Mouse (Mus musculus) heart, postnatal 10 days (tissue): ENCODE results near the gene Tbx20. TPM values are rescaled to one million over a fixed set of nuclear protein-coding genes. Genes with fewer than 3 reads are reported as not detected.
A peak's percentile ranks its signal among the peaks of the same experiment; 100 is the strongest.

ENCODE experiments used
- DNase-seq, 2 experiments: peaks; one replicate each; pipeline ENCODE4 v3.0.0; 2021
- intact Hi-C: fragments of 180-260 bp; cut with DNase I; formaldehyde crosslinking; loops from one replicate; pipeline ENCODE4 v1.15.1; 2025
- total RNA-seq, 2 experiments: library from RNA; stranded (reverse); gene quantifications; 2 replicates each; pipeline ENCODE4 v1.2.3; 2021

Gene Tbx20
- 100 to 1,000 TPM; 181 to 223 TPM for total RNA-seq

- intact Hi-C loops: loop anchor here (2.0 to 10.0 kb wide), 3 partner anchors 143 to 330 kb away; no protein-coding TSS in a partner anchor
- DNase-seq: peak; percentile 95 to 97
These were observed at the start of gene Tbx20 for GRCm38 (mm10) chr9:24774160-24774969. Tbx20 (minus strand) TSS chr9:24774303.

DNA sequence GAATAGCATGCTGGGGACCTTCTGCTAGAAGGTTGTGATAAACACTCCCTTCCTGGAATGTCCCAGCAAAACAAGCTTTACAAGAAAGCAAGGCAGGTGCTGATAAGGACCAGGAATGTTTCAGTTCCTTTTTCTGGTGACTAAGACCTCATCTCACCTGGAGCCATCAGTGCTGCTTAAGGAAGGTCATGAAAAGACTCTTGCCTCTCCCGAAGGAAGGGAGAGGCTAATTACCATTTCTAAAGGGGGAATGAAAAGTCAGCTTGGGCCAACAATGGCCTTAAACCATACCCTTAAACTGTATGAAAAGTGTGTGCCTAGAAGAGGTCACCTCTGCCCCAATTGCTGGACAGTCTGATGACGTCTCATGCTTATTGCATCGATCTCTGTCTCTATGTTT lies 44.4 kb upstream of the Tbx20 start:
- intact Hi-C loops: no loop called here
- no peak for DNase-seq

DNA sequence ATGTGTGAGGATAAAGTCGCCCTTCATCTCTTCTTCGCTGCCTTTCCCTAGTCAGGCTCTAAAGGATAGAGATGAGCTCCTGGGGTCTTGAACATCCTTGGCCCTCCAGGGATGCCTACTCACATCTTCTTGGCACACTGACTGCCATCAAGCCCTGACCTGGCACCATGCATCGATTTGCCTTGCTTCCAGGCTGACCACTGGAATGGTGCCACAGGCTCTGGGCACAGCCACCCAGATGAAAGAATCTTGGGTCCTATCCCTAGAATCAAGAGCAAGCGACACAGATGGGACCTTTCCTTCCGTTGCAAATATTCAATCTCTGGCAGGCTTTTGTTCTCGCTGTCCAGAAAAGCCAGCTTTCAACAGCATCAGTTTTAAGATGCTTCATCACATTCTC lies 38.4 kb upstream of the Tbx20 start:
- peak; percentile 3 to 7 for DNase-seq
- intact Hi-C loops: no loop called here

DNA sequence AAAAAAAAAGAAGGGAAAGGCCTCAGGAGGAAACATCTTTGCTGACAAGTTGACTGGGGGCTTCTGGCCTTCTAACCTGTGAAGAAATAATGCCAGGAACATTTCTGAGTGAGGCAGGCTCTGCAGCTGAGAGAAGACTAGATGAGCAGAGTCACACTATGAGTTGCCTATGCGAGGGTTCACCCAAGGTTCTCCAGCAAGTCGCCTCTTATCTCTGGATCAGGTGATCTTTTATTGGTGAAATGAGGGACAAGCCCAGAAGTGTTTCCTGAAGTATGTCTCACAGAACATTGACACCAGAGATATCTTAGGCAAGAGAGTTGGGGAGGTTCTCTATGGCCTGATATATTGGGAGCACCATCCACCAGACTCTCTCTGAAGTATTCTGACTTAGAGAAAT lies 18.0 kb upstream of the Tbx20 start:
- intact Hi-C loops: no loop called here
- no peak for DNase-seq

GRCm38 (mm10) chr9:24789396-24789795 lies 15.3 kb upstream of the Tbx20 start:
- no peak for DNase-seq
- intact Hi-C loops: no loop called here

- intact Hi-C loops: no loop called here
- DNase-seq: peak; percentile 50 to 59
These were observed 8.2 kb upstream of the Tbx20 start for GRCm38 (mm10) chr9:24782338-24782737.

GRCm38 (mm10) chr9:24780929-24781441 lies 6.9 kb upstream of the Tbx20 start:
- intact Hi-C loops: loop anchor here (1.0 kb wide), 1 partner anchor 118 kb away; no protein-coding TSS in a partner anchor
- peak; percentile 46 to 57 for DNase-seq

GRCm38 (mm10) chr9:24780391-24780928 lies 6.4 kb upstream of the Tbx20 start:
- intact Hi-C loops: loop anchor here (1.0 kb wide), 1 partner anchor 119 kb away; no protein-coding TSS in a partner anchor
- DNase-seq: peak; percentile 34 to 44

DNA sequence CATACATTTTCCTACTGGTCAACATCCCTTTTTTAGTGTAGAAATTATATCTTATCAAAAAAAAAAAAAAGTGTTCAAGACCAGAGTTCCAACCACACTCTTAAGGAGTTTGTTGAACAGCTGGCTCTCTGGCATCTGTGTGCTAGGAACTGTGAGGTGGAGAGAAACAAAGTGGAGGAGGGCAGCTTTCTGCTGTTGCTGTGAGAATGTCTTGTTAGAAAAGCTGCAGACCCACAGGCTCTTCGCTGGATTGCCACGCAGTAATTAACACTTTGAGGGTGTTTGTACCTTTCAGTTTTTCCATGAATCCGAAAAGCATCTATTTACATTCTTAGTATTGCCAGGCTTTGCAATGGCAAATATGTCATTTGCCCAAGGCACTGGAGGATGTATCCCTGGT lies 5.9 kb upstream of the Tbx20 start:
- intact Hi-C loops: loop anchor here (1.0 to 10.0 kb wide), 4 partner anchors 119 to 325 kb away; no protein-coding TSS in a partner anchor
- DNase-seq: peak in 1 of 2 experiments; percentile 34

DNA sequence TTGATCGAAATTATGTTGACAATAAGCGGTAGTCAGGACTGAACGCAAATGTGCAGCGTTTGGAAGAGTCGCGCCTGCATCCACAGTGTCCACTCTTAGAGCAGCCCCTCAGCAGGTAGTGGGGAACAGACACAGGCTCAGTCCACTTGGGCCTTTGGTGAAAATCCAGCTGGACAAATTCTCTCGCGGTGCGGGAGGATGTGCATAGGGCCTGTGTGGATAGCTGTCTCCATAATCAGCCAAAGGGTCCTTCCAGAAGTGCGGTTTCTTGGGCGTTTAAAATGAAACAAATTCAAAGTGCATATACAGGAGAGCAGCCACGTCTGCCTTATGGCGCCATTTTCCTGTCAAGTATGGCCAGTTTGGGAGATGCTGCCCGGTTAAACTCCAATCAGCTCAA lies 4.5 kb upstream of the Tbx20 start:
- DNase-seq: peak; percentile 19 to 29
- intact Hi-C loops: loop anchor here (5.0 to 10.0 kb wide), 3 partner anchors 159 to 326 kb away; no protein-coding TSS in a partner anchor

GRCm38 (mm10) chr9:24777961-24778360 lies 3.9 kb upstream of the Tbx20 start:
- peak; percentile 78 to 82 for DNase-seq
- intact Hi-C loops: loop anchor here (5.0 to 10.0 kb wide), 3 partner anchors 159 to 327 kb away; no protein-coding TSS in a partner anchor

GRCm38 (mm10) chr9:24777176-24777895 lies 3.2 kb upstream of the Tbx20 start:
- peak; percentile 79 to 86 for DNase-seq
- intact Hi-C loops: loop anchor here (5.0 to 10.0 kb wide), 3 partner anchors 160 to 327 kb away; no protein-coding TSS in a partner anchor

GRCm38 (mm10) chr9:24776487-24776886 lies 2.4 kb upstream of the Tbx20 start:
- intact Hi-C loops: loop anchor here (5.0 to 10.0 kb wide), 3 partner anchors 161 to 328 kb away; no protein-coding TSS in a partner anchor
- peak; percentile 57 to 61 for DNase-seq

DNA sequence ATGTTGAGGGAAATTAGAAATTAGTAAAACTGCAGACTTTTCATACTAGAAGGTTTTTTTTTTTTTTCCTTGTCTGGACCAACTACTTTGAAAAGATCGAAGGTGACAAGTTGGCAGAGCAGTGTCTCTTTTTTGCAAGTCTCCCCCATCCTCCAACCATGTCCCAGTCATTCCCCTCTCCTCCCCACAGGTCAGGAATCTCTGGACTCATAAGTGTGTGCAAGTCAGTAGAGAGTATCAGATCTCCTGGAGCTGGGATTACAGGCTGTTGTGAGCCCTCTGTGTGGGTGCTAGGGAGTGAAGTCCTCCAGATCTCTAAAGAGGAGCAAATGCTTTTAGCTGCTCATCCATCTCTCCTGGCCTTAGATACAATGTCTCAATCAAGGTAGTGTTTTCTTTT lies 1.5 kb upstream of the Tbx20 start:
- no peak for DNase-seq
- intact Hi-C loops: loop anchor here (2.0 to 10.0 kb wide), 4 partner anchors 162 to 329 kb away; no protein-coding TSS in a partner anchor

- no peak for DNase-seq
- intact Hi-C loops: loop anchor here (2.0 to 10.0 kb wide), 4 partner anchors 162 to 330 kb away; no protein-coding TSS in a partner anchor
These were observed 898 bp upstream of the Tbx20 start for GRCm38 (mm10) chr9:24775001-24775400.

DNA sequence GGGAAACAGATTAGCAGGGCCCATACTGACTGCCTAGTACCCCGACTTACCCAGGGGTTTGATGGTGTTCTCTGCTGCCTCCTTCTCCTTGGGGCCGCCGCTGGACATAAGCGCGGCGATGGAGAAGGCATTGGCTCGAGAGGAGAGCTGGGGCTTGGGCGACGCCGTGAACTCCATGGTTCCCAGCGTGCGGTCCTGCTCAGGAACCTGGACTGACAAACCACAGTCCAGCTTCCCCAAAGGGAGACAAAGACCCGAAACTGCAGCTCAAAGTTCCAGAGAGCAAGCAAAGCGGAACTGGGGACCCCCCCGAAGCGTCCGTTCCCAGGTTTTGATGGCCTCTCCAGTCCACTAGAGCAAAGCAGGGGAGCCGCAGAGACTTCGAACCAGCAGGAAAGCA lies 434 bp downstream of the Tbx20 start:
- intact Hi-C loops: loop anchor here (2.0 to 10.0 kb wide), 3 partner anchors 144 to 331 kb away; no protein-coding TSS in a partner anchor
- DNase-seq: no peak

DNA sequence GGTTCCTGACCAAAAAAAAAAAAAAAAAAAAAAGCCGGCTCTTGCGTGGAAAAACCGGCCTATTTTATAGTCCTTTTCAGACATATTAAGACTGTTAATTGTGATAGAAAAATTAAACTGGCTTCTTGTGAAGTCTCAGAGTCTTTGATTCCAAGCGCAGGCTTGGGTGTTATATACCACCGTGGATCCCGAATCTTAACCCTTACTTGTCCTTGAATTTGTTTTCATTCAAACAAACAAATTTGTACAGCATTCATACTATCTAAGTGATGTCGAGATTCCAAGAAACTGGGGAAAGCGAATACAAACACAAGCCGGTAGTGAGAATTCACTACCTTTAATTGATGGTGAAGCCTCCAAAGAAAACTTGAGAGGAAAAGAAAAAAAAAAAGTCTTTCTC lies 932 bp downstream of the Tbx20 start:
- intact Hi-C loops: loop anchor here (5.0 to 10.0 kb wide), 2 partner anchors 144 to 332 kb away; no protein-coding TSS in a partner anchor
- DNase-seq: no peak

GRCm38 (mm10) chr9:24772431-24773120 lies 1.5 kb downstream of the Tbx20 start:
- intact Hi-C loops: loop anchor here (5.0 to 10.0 kb wide), 2 partner anchors 145 to 332 kb away; no protein-coding TSS in a partner anchor
- no peak for DNase-seq

DNA sequence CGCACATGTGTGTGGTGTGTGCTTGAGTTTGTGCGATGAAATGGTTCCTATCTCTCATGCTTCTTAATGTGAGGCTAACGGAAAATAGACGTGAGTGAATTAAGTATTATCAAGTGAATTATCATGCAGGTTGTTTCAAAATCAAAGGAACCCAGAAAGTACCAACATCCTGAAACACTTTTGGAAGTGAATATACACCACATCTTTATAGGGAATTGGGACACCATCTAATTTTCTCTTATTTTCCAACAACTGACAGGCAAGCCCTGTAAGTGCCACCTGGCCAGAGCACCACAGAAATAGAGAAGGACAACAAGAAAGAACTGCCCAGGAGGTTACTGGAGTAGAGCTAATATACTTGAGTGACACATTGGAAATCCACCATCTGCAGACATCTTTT lies 2.4 kb downstream of the Tbx20 start:
- intact Hi-C loops: loop anchor here (5.0 to 10.0 kb wide), 2 partner anchors 146 to 333 kb away; no protein-coding TSS in a partner anchor
- DNase-seq: no peak
